Mouse (Mus musculus): ENCODE data around the gene F3.

GRCm38 (mm10) chr3:121712222-121712621 is 11.1 kb upstream of the F3 start:
- TF ChIP-seq GATA1 (IDR thresholded peaks at IDR 0.05; ENCODE audit: borderline replicate concordance, low read length) (no peak), FLI1 (IDR thresholded peaks at IDR 0.05; ENCODE audit: low read length) (no peak)
